Mouse (Mus musculus) stomach, embryonic 16.5 days (tissue): ENCODE results near the gene Nek5. TPM values are rescaled to one million over a fixed set of nuclear protein-coding genes. Genes with fewer than 3 reads are reported as not detected.

Experiments used
- ATAC-seq: fragments of 200-750 bp; cut with Nextera tagmentation; 2 replicates; pipeline ENCODE4 v1.8.0; 2017; ENCODE audit warnings: moderate number of reproducible peaks, moderate TSS enrichment; ENCODE audit not compliant: insufficient read depth, low FRiP score
- H3K27ac ChIP-seq: fragments of 300-500 bp; sonication (generic); 2 replicates; pipeline ENCODE4 v1.5.1; 2014; ENCODE audit warnings: low read length
- H3K27me3 ChIP-seq: fragments of 300-500 bp; sonication (generic); 2 replicates; pipeline ENCODE4 v1.6.1; 2014; ENCODE audit warnings: low read length, control low read depth, mixed read lengths; ENCODE audit not compliant: control insufficient read depth, insufficient read depth
- H3K36me3 ChIP-seq: fragments of 300-500 bp; sonication (generic); 2 replicates; pipeline ENCODE4 v1.6.1; 2014; ENCODE audit warnings: low read length; ENCODE audit not compliant: control insufficient read depth, insufficient read depth
- H3K4me1 ChIP-seq: fragments of 300-500 bp; sonication (generic); 2 replicates; pipeline ENCODE4 v1.6.1; 2014; ENCODE audit warnings: low read length, control low read depth, mixed read lengths; ENCODE audit not compliant: control insufficient read depth, insufficient read depth
- H3K4me2 ChIP-seq: fragments of 300-500 bp; sonication (generic); 2 replicates; pipeline ENCODE4 v1.6.1; 2014; ENCODE audit warnings: low read depth, low read length, mixed read lengths
- H3K4me3 ChIP-seq: fragments of 300-500 bp; sonication (generic); replicated peaks from 2 replicates; pipeline ENCODE4 v1.5.1; 2014; ENCODE audit warnings: mild to moderate bottlenecking, low read length
- H3K9ac ChIP-seq: fragments of 300-500 bp; sonication (generic); 2 replicates; pipeline ENCODE4 v1.6.1; 2014; ENCODE audit warnings: low read length
- H3K9me3 ChIP-seq: fragments of 300-500 bp; sonication (generic); replicated peaks from 2 replicates; pipeline ENCODE4 v1.6.1; 2016; ENCODE audit warnings: low read length, control low read depth; ENCODE audit not compliant: control insufficient read depth
- WGBS: fragments of 180-500 bp; shearing (Covaris S2); extraction: QIAGEN DNeasy Blood & Tissue Kit; methylation state at CpG from one replicate; pipeline ENCODE4 v1.1.7; 2014; 5-methylcytosine and 5-hydroxymethylcytosine counted together
- polyA plus RNA-seq: library from polyadenylated mRNA; unstranded; fragments of >200 nt; fragmentation: Nextera tagmentation; extraction: Ambion mirVana; gene quantifications from 2 replicates; pipeline ENCODE4 v1.2.1, GENCODE M21; 2015

The Nek5 gene
- polyA plus RNA-seq, 1 experiment from 2014 or later: 0.58 TPM

DNA sequence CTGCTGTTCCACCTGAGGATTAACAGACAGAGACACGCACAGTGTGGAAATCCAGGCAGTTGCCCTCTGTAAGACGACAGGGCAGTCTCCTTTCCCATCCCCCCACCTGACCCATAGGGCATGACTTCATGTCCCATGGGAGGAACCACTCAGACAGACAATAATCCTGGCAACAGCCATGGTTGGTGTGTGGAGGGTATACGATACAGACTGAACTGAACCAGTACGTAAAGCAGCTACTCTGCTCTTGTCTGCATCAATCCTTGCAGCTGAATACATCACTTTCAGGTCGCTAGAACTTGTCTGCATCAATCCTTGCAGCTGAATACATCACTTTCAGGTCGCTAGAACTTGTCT, 84.7 kb downstream of the Nek5 start:
- peak overlapping the region; percentile 89 for H3K27ac ChIP-seq

DNA sequence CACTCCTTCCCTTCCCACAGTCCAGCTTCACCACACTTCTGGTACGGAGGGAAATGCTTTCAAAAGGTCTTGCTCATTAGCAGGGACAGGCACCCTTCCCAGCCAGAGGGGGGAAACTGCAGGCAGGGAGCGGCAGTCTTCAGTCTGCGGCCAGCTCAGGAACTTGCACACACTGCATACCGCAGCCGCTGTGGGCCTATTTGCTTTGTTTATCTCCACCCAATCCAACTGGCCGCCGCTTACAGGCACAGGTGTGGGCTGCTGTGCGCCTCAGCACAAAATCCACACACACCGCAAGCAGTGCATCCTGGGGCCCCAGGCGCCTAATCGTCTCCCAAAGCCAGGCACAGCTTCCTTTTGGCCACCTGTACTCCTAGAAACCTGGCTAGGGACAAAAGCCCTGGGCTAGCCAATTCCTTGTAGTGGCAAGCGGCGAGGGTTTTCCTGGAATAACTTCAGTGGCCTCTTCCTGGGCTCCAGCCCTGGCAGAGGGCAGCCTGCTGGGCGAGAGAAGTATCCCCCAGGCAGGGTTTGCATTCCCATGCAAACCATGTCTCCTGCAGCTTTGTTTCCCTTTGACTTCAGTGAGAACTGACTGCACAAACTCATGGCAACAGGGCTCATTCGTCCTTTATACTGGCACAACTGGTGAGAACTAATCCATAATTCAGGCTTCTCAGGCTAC, 85.2 kb downstream of the Nek5 start:
- Histone ChIP-seq H3K27ac (peak overlapping the region; percentile 89), H3K9me3 (no peaks in the 10 kb centered on the region), H3K9ac (peak overlapping the region; percentile 68), H3K36me3 (no peaks in the 10 kb centered on the region), H3K4me1 (peaks cover 11% of the 10 kb centered on the region; the same call in 1 of the 2 replicates), H3K4me3 (peak overlapping the region; percentile 41), H3K27me3 (no peaks in the 10 kb centered on the region), H3K4me2 (peak overlapping the region; percentile 29)
- peak; percentile 92 for ATAC-seq
- WGBS: 9% methylated on average over 15 of the region's 15 CpGs

More for the DNA sequence above, 84.7 kb downstream of the Nek5 start:
- Histone ChIP-seq H3K4me2 (peak overlapping the region; percentile 29; the same call in 1 of the 2 replicates), H3K9me3 (no peaks in the 10 kb centered on the region), H3K9ac (peak overlapping the region; percentile 68; the same call in 1 of the 2 replicates), H3K27me3 (no peaks in the 10 kb centered on the region), H3K36me3 (no peaks in the 10 kb centered on the region), H3K4me1 (peaks cover 11% of the 10 kb centered on the region; the same call in 1 of the 2 replicates), H3K4me3 (no peak overlapping the region)
- WGBS: 47% methylated on average over 6 of the region's 6 CpGs
- ATAC-seq: no peak

DNA sequence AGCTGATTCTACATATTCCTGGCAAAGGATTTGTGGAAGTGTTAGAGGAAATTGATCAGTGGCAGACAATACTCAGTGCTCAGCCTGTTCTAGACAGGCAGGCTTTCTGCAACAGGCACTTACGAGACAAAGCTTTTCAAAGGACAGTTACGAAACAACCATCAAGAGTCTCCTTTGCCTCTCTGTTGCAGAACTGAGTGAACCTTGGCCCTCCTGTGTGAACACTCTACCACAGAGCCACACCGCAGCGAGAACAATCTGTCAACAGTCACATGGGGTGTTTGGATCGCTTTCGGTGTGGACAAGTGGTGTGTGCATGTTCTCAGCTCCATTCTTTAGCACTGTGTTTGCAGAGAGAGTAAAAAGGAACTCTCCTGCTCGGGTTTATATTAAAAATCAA, 87.8 kb downstream of the Nek5 start:
- Histone ChIP-seq H3K4me1 (peaks cover 6% of the 10 kb centered on the region; the same call in 1 of the 2 replicates), H3K36me3 (no peaks in the 10 kb centered on the region), H3K27ac (peak overlapping the region; percentile 14; the same call in 1 of the 2 replicates), H3K9ac (no peak overlapping the region), H3K4me2 (peak overlapping the region; percentile 29), H3K4me3 (peak overlapping the region; percentile 14; the same call in 1 of the 2 replicates), H3K27me3 (no peaks in the 10 kb centered on the region), H3K9me3 (no peaks in the 10 kb centered on the region)
- 43% methylated on average over 7 of the region's 7 CpGs for WGBS
- 0 out of 2 replicates have a peak, but pooled peaks have one; percentile 41 for ATAC-seq

DNA sequence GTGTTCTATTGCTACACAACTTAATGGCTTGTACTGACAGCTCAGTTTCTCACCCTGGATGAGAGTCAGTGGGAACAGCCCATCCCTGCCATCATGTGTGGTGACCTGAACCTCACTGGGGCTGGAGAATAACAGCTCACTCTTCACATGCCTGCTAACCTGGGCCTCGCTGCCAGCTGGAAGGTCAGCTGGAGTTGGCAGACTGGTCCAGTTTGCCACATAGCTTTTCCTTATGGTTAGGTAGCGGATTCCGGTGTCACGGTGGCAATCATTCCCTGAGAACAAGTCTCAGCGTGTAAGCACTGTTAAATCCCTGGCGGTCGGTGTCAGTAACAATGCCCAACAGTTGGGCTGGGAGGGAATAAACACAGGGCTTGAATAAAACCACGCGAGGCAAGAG, 88.7 kb downstream of the Nek5 start:
- Histone ChIP-seq H3K27me3 (no peaks in the 10 kb centered on the region), H3K9me3 (no peaks in the 10 kb centered on the region), H3K4me2 (no peak overlapping the region), H3K4me1 (peaks cover 6% of the 10 kb centered on the region; the same call in 1 of the 2 replicates), H3K36me3 (no peaks in the 10 kb centered on the region), H3K9ac (no peak overlapping the region), H3K4me3 (no peak overlapping the region), H3K27ac (no peak overlapping the region)
- ATAC-seq: no peak
- 91% methylated on average over 9 of the region's 9 CpGs for WGBS

DNA sequence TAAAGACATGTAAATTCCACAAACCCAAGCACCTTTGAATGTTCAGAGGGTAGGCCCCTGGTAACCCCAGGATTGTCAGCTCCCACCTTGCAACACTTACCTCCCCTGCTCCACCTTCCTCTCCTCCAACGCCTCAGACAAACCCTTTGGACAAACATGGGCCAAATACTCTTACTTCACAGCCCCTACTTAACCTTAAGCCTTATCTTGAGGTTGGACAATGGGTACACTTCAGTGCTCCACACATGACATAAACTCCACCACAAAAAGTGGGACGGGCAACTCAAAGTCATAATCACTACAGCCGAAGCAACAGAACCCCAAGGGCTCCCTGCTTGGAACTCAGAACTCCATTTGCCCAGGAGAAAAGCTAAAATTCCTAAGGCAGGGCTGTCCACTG, 93.9 kb downstream of the Nek5 start:
- no peaks in the 10 kb centered on the region for H3K36me3 ChIP-seq
- no peak for ATAC-seq
- no peak overlapping the region for H3K4me2 ChIP-seq
- no peak overlapping the region; the same call in 1 of the 2 replicates for H3K27ac ChIP-seq
- H3K9ac ChIP-seq: no peak overlapping the region
- H3K4me1 ChIP-seq: no peaks in the 10 kb centered on the region
- WGBS: 57% methylated on average over 3 of the region's 3 CpGs
- H3K27me3 ChIP-seq: no peaks in the 10 kb centered on the region
- H3K4me3 ChIP-seq: no peak overlapping the region
- no peaks in the 10 kb centered on the region for H3K9me3 ChIP-seq

DNA sequence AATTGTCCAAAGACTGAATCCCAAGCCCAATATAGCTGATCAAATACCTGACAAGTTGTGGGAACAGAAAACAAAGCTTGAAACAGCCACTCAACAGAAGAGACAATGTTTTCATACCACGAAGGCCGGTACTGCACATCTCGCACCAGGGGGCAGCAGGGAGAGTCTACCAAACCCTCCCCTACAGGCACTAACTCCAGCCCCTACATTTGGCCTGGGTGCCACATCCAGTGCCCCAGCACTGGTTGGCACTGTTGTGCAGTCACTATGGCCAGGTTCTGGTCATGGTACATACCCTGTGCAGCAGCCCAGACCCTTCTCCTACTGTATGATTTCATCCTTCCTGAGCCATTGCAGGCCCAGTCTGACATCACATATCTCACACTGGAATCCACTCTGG, 95.9 kb downstream of the Nek5 start:
- no peak for ATAC-seq
- 75% methylated on average over 3 of the region's 3 CpGs for WGBS

DNA sequence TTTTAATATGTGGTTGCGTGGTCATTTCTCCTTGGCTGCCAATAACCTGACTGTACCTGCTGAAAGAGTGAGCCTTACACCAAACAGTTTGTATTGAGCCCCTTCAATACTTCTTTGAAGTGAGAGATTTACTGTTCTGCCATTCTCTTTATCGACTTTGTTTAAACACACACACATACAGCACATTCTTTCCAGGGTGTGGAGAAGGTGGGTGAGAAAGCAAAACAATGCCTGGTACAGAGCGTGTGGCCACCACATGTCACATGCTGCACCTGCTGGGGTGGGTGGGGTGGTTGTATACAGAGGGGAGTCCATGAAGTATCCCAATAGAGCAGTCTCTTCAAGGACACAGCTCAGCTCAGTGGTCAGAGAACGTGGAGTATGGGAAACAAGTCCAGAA, 99.6 kb downstream of the Nek5 start:
- whole genome bisulfite sequencing: 43% methylated on average over 4 of the region's 4 CpGs
- peak; percentile 91 for ATAC-seq
- Histone ChIP-seq H3K4me1 (no peaks in the 10 kb centered on the region), H3K27ac (peak overlapping the region; percentile 63), H3K9ac (no peak overlapping the region), H3K4me2 (no peak overlapping the region), H3K9me3 (no peaks in the 10 kb centered on the region), H3K36me3 (no peaks in the 10 kb centered on the region), H3K4me3 (no peak overlapping the region), H3K27me3 (no peaks in the 10 kb centered on the region)

More for the DNA sequence above, 95.9 kb downstream of the Nek5 start:
- Histone ChIP-seq H3K9ac (no peak overlapping the region), H3K4me3 (no peak overlapping the region), H3K27me3 (no peaks in the 10 kb centered on the region), H3K4me2 (no peak overlapping the region), H3K36me3 (no peaks in the 10 kb centered on the region), H3K4me1 (no peaks in the 10 kb centered on the region), H3K9me3 (no peaks in the 10 kb centered on the region), H3K27ac (no peak overlapping the region)

Other genes with a start within 250 kb of the Nek5 start
- not detected in 2 replicates for gene Defb9, start 239.6 kb downstream of the Nek5 start, polyA plus RNA-seq
- not detected in 2 replicates for gene Defb11, start 218.6 kb downstream of the Nek5 start, polyA plus RNA-seq
- not detected in 2 replicates for gene Defb15, start 192.3 kb downstream of the Nek5 start, polyA plus RNA-seq
- not detected in 2 replicates for gene Defb35, start 186.7 kb downstream of the Nek5 start, polyA plus RNA-seq
- not detected in 2 replicates for gene Defb13, start 178.3 kb downstream of the Nek5 start, polyA plus RNA-seq
- not detected in 2 replicates for gene Fam90a1a, start 166.3 kb downstream of the Nek5 start, polyA plus RNA-seq
- gene Ccdc70, start 155.3 kb downstream of the Nek5 start, polyA plus RNA-seq: not detected in 2 replicates
- 11.1 and 12.7 TPM in 2 replicates for gene Atp7b, start 64.7 kb downstream of the Nek5 start, polyA plus RNA-seq
- gene Alg11, start 64.3 kb downstream of the Nek5 start, polyA plus RNA-seq: 34.2 and 38.1 TPM in 2 replicates
- gene Nek3, start 41.4 kb upstream of the Nek5 start, polyA plus RNA-seq: 3.6 and 5.2 TPM in 2 replicates
- 42.7 and 43.8 TPM in 2 replicates for gene Ckap2, start 60.8 kb upstream of the Nek5 start, polyA plus RNA-seq
- 41.8 and 42.8 TPM in 2 replicates for gene Vps36, start 67.8 kb upstream of the Nek5 start, polyA plus RNA-seq
- gene Thsd1, start 102.3 kb upstream of the Nek5 start, polyA plus RNA-seq: 11.6 and 13.7 TPM in 2 replicates
- gene Tpte, start 158.4 kb upstream of the Nek5 start, polyA plus RNA-seq: not detected in 2 replicates